Mouse (Mus musculus) lung, postnatal 0 days (tissue): ENCODE data around the gene Pmpcb. TPM values are rescaled to one million over a fixed set of nuclear protein-coding genes. Genes with fewer than 3 reads are reported as not detected.
A peak's percentile ranks its signal among the peaks of the same experiment; 100 is the strongest.

ENCODE experiments used
- ATAC-seq: fragments of 200-750 bp; cut with Nextera tagmentation; 2 replicates; pipeline ENCODE4 v1.8.0; 2017; ENCODE audit warnings: moderate library complexity
- DNase-seq: peaks from one replicate; pipeline ENCODE4 v3.0.0-alpha.2; 2016; ENCODE audit warnings: low spot score
- H3K27ac ChIP-seq: fragments of 300-500 bp; sonication (generic); 2 replicates; pipeline ENCODE4 v1.5.1; 2014; ENCODE audit warnings: antibody characterized with exemption, mild to moderate bottlenecking, low read length, mixed read lengths
- H3K27me3 ChIP-seq: fragments of 300-500 bp; sonication (generic); replicated peaks from 2 replicates; pipeline ENCODE4 v1.6.1; 2014; ENCODE audit warnings: low read length, mixed read lengths; ENCODE audit not compliant: insufficient read depth
- H3K36me3 ChIP-seq: fragments of 300-500 bp; sonication (generic); 2 replicates; pipeline ENCODE4 v1.6.1; 2014; ENCODE audit warnings: low read length, mixed read lengths; ENCODE audit not compliant: insufficient read depth
- H3K4me1 ChIP-seq: fragments of 300-500 bp; sonication (generic); 2 replicates; pipeline ENCODE4 v1.6.1; 2014; ENCODE audit warnings: antibody characterized with exemption, low read depth, low read length, mixed read lengths; ENCODE audit not compliant: insufficient read depth
- H3K4me2 ChIP-seq: fragments of 300-500 bp; sonication (generic); replicated peaks from 2 replicates; pipeline ENCODE4 v1.6.1; 2014; ENCODE audit warnings: low read depth, mild to moderate bottlenecking, low read length, moderate library complexity, mixed read lengths
- H3K4me3 ChIP-seq: fragments of 300-500 bp; sonication (generic); 2 replicates; pipeline ENCODE4 v1.5.1; 2014; ENCODE audit warnings: low read depth, low read length
- H3K9ac ChIP-seq: fragments of 300-500 bp; sonication (generic); replicated peaks from 2 replicates; pipeline ENCODE4 v1.6.1; 2014; ENCODE audit warnings: low read depth, mild to moderate bottlenecking
- H3K9me3 ChIP-seq: fragments of 300-500 bp; sonication (generic); 2 replicates; pipeline ENCODE4 v1.6.1; 2016; ENCODE audit warnings: low read length, mixed read lengths
- CTCF ChIP-seq: IDR thresholded peaks from 2 replicates; pipeline ENCODE4 v1.5.1; 2016; ENCODE audit warnings: antibody characterized with exemption, mild to moderate bottlenecking
- EP300 ChIP-seq: IDR thresholded peaks from 2 replicates; pipeline ENCODE4 v1.6.1; 2016; ENCODE audit warnings: antibody characterized with exemption, mild to moderate bottlenecking, control low read depth
- WGBS: fragments of 180-500 bp; shearing (Covaris S2); extraction: QIAGEN DNeasy Blood & Tissue Kit; methylation state at CpG from one replicate; pipeline ENCODE4 v1.1.7; 2014; 5-methylcytosine and 5-hydroxymethylcytosine counted together
- polyA plus RNA-seq: library from polyadenylated mRNA; unstranded; fragments of >200 nt; fragmentation: Nextera tagmentation; extraction: Ambion mirVana; gene quantifications from 2 replicates; pipeline ENCODE4 v1.2.1, GENCODE M21; 2015

The Pmpcb gene
- polyA plus RNA-seq, 1 experiment from 2014 or later: 41.8 TPM

GRCm38 (mm10) chr5:21724872-21725271 is 12.1 kb upstream of the Pmpcb start:
- Histone ChIP-seq H3K4me3 (no peak overlapping the region), H3K27ac (no peak overlapping the region), H3K4me1 (no peaks in the 10 kb centered on the region), H3K9me3 (no peaks in the 10 kb centered on the region), H3K27me3 (no peaks in the 10 kb centered on the region), H3K36me3 (no peaks in the 10 kb centered on the region), H3K4me2 (no peak overlapping the region), H3K9ac (no peak overlapping the region)
- ATAC-seq (no peak), DNase-seq (no peak)
- TF ChIP-seq EP300 (no peak), CTCF (no peak)
- 45% methylated on average over 7 of the region's 7 CpGs for WGBS

- Histone ChIP-seq H3K9me3 (no peaks in the 10 kb centered on the region), H3K27me3 (no peaks in the 10 kb centered on the region), H3K9ac (no peak overlapping the region), H3K4me3 (no peak overlapping the region), H3K4me1 (no peaks in the 10 kb centered on the region), H3K4me2 (no peak overlapping the region), H3K36me3 (no peaks in the 10 kb centered on the region), H3K27ac (no peak overlapping the region)
- ATAC-seq (no peak), DNase-seq (no peak)
- no peak for TF ChIP-seq EP300
- TF ChIP-seq CTCF: no peak
- 80% methylated on average over 5 of the region's 5 CpGs for WGBS
Measured at GRCm38 (mm10) chr5:21729107-21729506, 7.8 kb upstream of the Pmpcb start.

GRCm38 (mm10) chr5:21732177-21732911 is 4.6 kb upstream of the Pmpcb start:
- Histone ChIP-seq H3K4me2 (no peak overlapping the region), H3K4me3 (no peak overlapping the region), H3K36me3 (no peaks in the 10 kb centered on the region), H3K9me3 (no peaks in the 10 kb centered on the region), H3K4me1 (no peaks in the 10 kb centered on the region), H3K27ac (no peak overlapping the region), H3K27me3 (no peaks in the 10 kb centered on the region), H3K9ac (no peak overlapping the region)
- DNase-seq (no peak), ATAC-seq (no peak)
- TF ChIP-seq CTCF (no peak), EP300 (no peak)
- 76% methylated on average over 3 of the region's 3 CpGs for WGBS

- no peak overlapping the region for H3K4me3 ChIP-seq
- no peak overlapping the region for H3K4me2 ChIP-seq
- TF ChIP-seq CTCF: peak; percentile 87
- no peak for TF ChIP-seq EP300
- no peak overlapping the region for H3K9ac ChIP-seq
- peak; percentile 65 for DNase-seq
- no peak overlapping the region for H3K27ac ChIP-seq
- no peaks in the 10 kb centered on the region for H3K9me3 ChIP-seq
- 31% methylated on average over 8 of the region's 8 CpGs for WGBS
- ATAC-seq: peak; percentile 57
- no peaks in the 10 kb centered on the region for H3K27me3 ChIP-seq
- H3K36me3 ChIP-seq: no peaks in the 10 kb centered on the region
- H3K4me1 ChIP-seq: peaks cover 4% of the 10 kb centered on the region; the same call in 1 of the 2 replicates
Measured at GRCm38 (mm10) chr5:21732930-21733329, 4.0 kb upstream of the Pmpcb start.

GRCm38 (mm10) chr5:21735100-21735499 is 1.8 kb upstream of the Pmpcb start:
- WGBS: 81% methylated on average over 20 of the region's 20 CpGs
- no peaks in the 10 kb centered on the region for H3K9me3 ChIP-seq
- H3K4me2 ChIP-seq: peak overlapping the region; percentile 34; the same call in 1 of the 2 replicates
- H3K27ac ChIP-seq: no peak overlapping the region
- no peaks in the 10 kb centered on the region for H3K27me3 ChIP-seq
- peaks cover 4% of the 10 kb centered on the region; the same call in 1 of the 2 replicates for H3K36me3 ChIP-seq
- peak; percentile 7 for DNase-seq
- ATAC-seq: no peak
- no peak overlapping the region for H3K9ac ChIP-seq
- H3K4me1 ChIP-seq: peaks cover 10% of the 10 kb centered on the region; the same call in 1 of the 2 replicates
- 0 out of 2 replicates have a peak overlapping the region, but pooled peaks have one; percentile 23 for H3K4me3 ChIP-seq
- TF ChIP-seq EP300 (no peak), CTCF (no peak)

- H3K27me3 ChIP-seq: no peaks in the 10 kb centered on the region
- DNase-seq (peak; percentile 75), ATAC-seq (peak; percentile 32; the same call in 1 of the 2 replicates)
- 25% methylated on average over 10 of the region's 10 CpGs for WGBS
- no peak overlapping the region for H3K27ac ChIP-seq
- peaks cover 10% of the 10 kb centered on the region; the same call in 1 of the 2 replicates for H3K4me1 ChIP-seq
- 0 out of 2 replicates have a peak overlapping the region, but pooled peaks have one; percentile 23 for H3K4me3 ChIP-seq
- no peak for TF ChIP-seq EP300
- peak; percentile 85 for TF ChIP-seq CTCF
- no peaks in the 10 kb centered on the region for H3K9me3 ChIP-seq
- H3K36me3 ChIP-seq: peaks cover 4% of the 10 kb centered on the region; the same call in 1 of the 2 replicates
- no peak overlapping the region for H3K9ac ChIP-seq
- peak overlapping the region; percentile 34 for H3K4me2 ChIP-seq
Measured at GRCm38 (mm10) chr5:21735584-21735983, 1.4 kb upstream of the Pmpcb start.
